Mouse (Mus musculus): ENCODE measurements at regions not wholly inside any gene's neighbourhood (a gene's known extent, or its start where the extent isn't known, plus 50 kb on each side); places are given as distances from the start of the nearest gene placed in this dataset.
A peak's percentile ranks its signal among the peaks of the same experiment; 100 is the strongest.

DNA sequence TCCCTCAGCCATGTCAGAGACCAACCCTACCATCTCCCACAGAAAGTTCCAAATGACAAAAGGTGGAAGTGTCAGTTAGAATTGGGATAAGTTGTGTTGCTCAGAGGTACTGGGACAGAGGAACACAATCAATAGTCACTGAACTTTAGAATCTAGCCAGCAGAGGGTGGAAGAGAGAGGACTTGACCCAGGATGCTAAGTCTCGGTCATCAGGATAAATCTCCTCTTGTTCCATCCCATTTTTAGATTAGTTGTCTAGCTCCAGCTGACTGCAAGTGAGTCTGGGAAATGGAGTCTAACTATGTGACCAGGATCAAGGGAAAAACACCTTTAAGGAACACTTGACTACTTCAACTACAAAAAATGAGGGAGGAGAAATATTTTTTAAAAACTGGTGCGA, 91.5 kb downstream of the Fam84b start:
- DNase-seq (ENCODE audit: low spot score) = no peak

GRCm38 (mm10) chr15:60760015-60760437, 93.6 kb downstream of the Fam84b start:
- DNase-seq (ENCODE audit: low spot score) = peak; percentile 56

DNA sequence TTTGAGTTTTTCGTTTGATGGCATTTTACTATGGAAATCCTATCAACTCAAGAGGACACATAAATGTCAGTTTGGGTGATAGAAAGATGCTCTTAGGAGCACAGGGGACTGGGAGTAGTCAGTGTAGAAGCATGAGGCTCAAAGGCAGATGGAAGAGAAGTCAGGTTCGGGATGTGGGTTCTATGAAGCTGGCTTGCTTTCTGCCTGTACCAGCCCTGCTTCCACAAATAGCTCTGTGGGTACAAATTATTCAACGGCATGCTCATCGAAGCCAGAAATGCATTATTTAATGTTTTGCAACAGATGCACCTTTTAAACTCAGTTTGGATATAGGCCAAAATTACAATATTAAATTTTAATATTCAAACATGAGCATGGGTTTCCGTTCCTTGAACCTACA, 99.3 kb downstream of the Fam84b start:
- DNase-seq (ENCODE audit: low spot score) = no peak

DNA sequence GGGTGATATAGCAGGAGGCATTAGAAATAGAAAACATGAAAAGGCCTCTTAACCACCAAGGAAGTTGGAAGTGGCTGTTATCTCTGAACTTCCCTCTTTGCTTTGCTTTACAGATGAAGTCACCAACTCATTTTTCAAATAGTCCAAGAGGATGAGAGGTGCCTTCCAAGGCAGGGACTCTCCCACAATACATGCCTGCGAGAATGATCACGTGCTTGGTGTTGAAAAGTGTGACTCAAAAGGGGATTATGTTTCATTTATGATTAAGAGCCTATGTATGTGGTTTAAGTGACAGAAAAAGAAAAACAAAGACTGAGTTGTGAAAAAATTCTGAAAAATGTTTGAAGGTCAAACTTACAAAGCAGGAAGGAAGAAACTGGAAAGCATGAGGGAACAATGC, 114.0 kb downstream of the Fam84b start:
- DNase-seq (ENCODE audit: low spot score) = no peak

GRCm38 (mm10) chr15:60738258-60738657, 115.3 kb downstream of the Fam84b start:
- DNase-seq (ENCODE audit: low spot score) = no peak

GRCm38 (mm10) chr15:60732416-60732815, 121.2 kb downstream of the Fam84b start:
- DNase-seq (ENCODE audit: low spot score) = no peak

- DNase-seq (ENCODE audit: low spot score) = no peak
Observed at GRCm38 (mm10) chr15:60728754-60729153, 124.8 kb downstream of the Fam84b start.

GRCm38 (mm10) chr15:60728337-60728736, 125.2 kb downstream of the Fam84b start:
- DNase-seq (ENCODE audit: low spot score) = no peak

DNA sequence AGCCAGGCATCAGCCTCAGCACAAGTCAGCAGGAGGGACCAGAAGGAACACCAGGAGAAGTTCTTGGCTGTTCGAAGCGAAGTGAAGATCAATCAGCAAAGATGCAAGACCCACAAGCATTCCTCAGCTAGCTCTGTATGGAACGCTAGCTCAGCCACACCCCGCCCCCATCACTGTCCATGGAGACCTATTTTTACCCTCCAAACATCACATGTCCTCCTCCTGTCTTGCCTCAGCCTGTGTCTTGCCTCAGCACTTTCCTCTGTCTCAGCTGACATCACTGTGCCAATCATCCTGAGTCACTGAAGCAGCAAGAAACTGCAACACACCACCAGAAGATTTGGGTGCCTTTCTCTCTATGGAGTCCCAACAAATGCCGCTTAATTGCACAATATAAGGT, 134.2 kb downstream of the Fam84b start:
- DNase-seq (ENCODE audit: low spot score) = no peak

GRCm38 (mm10) chr15:60708678-60709077, 144.9 kb downstream of the Fam84b start:
- DNase-seq (ENCODE audit: low spot score) = no peak

- no peak for DNase-seq (ENCODE audit: low spot score)
Observed at GRCm38 (mm10) chr15:60706009-60706408, 147.6 kb downstream of the Fam84b start.

DNA sequence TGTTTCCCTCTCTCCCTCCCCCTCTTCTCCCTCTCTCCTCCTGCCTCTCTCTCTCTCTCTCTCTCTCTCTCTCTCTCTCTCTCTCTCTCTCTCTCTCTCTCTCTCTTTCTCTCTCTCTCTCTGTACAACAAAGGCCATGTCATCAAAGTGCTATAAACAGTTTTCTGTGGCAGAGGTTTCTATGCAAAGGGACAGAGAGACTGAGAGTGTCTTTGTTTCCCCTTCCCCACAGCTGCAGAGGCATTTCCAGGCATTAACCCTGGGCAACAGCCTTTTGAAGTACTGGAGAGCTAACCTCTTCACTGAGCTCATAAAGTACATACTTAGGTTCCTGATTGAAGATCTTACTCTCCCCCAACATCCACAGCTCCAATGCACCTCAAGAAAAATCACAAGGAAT, 152.3 kb downstream of the Fam84b start:
- DNase-seq (ENCODE audit: low spot score) = no peak

DNA sequence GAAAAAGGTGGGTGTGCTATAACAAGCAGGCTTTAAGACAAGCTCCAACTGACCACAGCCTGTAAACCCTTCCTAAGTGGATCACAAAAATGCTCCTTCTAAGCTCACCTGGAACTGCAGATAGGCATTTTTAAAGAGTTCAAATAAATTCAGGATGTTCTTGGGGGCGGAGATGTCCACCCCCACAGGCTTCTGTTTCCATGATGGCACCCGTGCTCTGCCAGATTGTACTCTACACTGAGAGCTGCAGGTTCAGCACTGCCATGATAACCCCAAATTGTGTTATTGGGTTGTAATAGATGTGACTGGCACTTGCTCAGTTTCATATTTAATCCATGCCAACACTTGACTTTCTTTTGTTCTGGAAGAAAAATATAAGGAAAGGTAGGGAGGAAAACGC, 158.8 kb downstream of the Fam84b start:
- no peak for DNase-seq (ENCODE audit: low spot score)

DNA sequence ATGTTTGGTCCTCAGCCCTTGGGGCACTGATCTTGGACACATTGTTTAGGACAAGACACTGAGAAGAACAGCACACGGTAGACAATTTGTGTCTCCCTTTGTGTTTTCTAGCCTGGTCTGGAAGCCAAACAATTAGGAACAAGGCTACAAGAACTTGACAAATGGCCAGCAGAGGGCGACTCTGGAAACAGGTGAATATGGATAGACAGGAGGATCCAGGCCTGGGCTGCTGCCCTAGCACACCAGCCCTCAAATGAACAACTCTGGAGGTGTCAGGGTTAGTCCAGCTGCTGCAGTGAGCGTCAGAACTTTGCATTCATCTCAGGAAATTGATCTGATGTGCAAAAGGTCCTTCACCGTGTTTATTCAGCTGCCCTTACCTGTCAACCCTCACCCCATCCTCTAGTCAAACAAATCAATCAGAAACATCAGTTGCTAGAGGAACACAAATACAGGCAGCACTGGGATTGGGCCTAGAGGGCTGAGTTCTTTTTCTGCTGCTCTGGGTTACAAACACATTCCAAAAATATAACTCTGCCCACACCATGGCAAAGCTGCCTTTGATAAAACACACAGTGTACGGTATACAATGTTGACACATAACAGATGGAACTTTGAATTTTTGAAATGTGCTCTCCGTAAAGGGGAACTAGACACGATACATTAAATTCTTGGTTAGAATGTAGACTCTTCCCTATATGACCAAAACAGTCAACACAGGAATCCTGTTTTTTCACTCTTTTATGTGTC, 159.7 kb downstream of the Fam84b start:
- peak; percentile 18 for DNase-seq (ENCODE audit: low spot score)

- DNase-seq (ENCODE audit: low spot score) = no peak
Observed at GRCm38 (mm10) chr15:60692718-60693597, 160.6 kb downstream of the Fam84b start.

DNA sequence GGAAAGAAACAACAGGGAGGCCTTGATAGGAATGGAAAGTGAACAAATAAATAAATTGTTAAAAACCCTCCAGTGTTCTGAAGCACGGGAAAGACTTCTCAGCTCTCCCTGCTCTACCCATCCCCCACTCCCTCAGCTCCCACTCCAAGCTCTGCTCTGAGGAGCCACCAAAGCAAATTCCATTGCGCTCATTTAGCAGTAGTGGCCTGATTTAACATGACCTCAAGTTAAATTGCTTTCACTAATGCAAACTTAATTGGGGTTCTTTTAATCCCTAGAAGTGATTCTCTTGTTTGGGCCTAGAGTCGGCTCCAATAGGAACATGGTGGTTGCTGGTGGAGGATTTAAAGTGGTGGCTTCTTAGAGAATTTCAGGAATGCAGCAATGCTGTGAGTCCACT, 161.4 kb downstream of the Fam84b start:
- DNase-seq (ENCODE audit: low spot score) = no peak

DNA sequence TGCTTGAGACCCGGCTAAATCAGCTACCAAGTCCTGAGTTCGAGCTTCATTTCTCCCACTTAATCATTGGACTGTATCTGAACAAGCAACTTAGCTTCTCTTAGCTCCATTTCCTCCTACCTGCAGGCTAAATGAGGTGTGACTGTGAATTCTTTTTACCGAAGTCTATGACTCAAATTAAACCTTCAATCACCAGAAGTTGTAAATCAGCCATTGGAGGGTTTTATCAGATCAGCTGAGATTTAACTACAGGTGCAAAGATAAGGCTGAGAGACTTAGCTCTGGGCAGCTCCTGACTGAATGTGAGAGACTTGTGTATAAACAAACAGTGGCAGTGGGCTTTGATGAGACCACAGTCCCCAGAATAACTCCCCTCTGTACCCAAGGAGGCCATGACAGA, 176.2 kb downstream of the Fam84b start:
- no peak for DNase-seq (ENCODE audit: low spot score)

GRCm38 (mm10) chr15:60657572-60657971, 196.0 kb downstream of the Fam84b start:
- no peak for DNase-seq (ENCODE audit: low spot score)

DNA sequence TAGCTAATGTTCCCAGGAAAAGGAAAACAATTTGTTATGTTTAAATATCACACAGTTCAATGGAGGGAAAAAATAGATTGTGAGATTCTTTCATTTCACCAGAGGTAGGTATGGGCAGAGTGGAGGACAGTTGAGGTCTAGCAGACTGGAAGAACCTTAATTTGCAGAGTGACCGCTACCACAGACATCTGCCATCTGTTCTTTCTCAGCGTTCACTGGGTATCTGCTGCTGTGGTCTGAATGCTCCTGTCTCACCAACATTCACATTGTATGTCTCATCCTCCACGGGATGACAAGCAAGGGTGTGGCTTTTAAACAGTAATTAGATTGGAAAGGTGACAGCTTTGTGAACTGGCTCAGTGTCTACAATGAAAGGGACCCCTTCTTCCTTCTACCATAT, 198.5 kb downstream of the Fam84b start:
- no peak for DNase-seq (ENCODE audit: low spot score)

- DNase-seq (ENCODE audit: low spot score) = no peak
Observed at GRCm38 (mm10) chr15:60649252-60649651, 204.3 kb downstream of the Fam84b start.

- DNase-seq (ENCODE audit: low spot score) = no peak
Observed at GRCm38 (mm10) chr15:60641770-60642169, 211.8 kb downstream of the Fam84b start.

DNA sequence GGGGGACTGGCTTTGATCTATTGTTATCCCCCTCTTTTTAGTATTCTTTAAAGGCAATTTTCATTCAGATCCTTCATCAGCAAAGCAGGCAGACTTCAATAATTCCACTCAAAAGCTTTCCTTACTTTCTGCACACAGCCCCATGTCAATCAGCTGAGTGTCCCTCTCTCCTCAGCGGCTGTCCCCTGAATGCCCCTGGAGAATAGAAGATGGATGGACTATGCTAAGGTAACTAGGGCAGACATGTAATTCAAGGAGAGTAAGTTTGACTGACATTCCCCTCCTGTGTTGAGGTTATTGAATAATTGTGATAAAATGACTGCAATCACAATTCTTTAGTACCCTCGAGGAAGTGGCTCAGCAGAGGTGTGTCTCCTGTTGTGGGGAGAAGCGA, 220.1 kb downstream of the Fam84b start:
- DNase-seq (ENCODE audit: low spot score) = no peak

GRCm38 (mm10) chr15:60632789-60633456, 220.7 kb downstream of the Fam84b start:
- no peak for DNase-seq (ENCODE audit: low spot score)

Measured in ovary, postnatal 14 days (tissue).